Mouse (Mus musculus): ENCODE data around the gene Cecr2.

DNA sequence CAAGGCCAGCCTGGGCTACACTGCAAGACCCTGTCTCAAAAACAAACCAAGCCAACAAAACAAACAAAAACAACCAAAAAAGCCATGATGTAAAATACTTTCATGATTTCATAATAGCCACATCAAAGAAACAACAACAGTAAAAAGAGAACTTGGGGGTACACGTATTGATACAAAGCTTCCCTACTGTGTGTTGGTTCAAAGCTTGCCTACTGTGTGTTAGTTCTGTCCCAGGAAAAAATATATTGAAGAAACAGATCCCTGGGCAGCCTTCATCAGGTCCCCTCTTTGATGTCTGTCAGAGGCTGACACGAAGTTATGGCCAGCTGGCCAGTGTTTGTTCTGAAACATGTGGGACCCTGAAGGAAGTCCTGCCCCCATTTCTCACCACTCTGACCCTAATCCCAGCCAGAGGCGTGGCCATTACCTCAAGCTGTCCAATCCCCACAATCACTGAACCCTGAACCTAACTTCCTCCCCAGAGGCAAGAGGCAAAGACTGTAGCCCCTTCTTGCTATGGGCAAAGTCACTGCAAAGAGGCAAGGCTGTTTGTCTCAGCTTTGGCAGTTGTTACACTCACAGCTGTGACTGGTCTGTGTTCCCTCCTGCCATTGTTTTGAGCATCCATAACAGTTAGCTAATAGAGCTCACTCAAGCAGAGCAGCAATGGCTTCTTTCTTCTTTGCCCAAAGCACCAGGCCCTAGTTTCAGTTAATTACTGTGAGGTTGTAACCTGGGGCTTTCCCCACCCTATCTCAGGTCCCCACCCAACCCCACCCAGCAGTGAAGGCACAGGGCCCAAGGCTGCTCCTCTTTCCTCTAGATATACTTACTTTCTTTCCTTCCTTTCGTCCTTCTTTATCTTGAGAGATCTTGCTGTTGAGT is 47.4 kb upstream of the Cecr2 start:
- TF ChIP-seq GATA1 (IDR thresholded peaks at IDR 0.05; ENCODE audit: borderline replicate concordance, low read length) (no peak), CTCF (IDR thresholded peaks at IDR 0.05; ENCODE audit: low read depth, low read length) (no peak)
